Comparison of ENCODE assay signal across 7 mouse cellular contexts in genomic region chr5:135186231-135186620, GRCm38 (mm10). TPM values are rescaled to one million over a fixed set of nuclear protein-coding genes. Genes with fewer than 3 reads are reported as not detected.
DNase-seq lines count a peak whose midpoint lies in the region; ATAC-seq and TF ChIP-seq lines count a peak whose summit lies in the region.

No protein-coding gene starts in this region.

- peak overlapping the region; percentile 97 for H3K27ac ChIP-seq in neural tube, embryonic 11.5 days (ENCODE audit: low read depth, low read length)
- H3K27ac ChIP-seq in forebrain, embryonic 14.5 days (ENCODE audit: low read depth, low read length): peak overlapping the region; percentile 95
- H3K27ac ChIP-seq in liver, embryonic 13.5 days: peak overlapping the region; percentile 96
- H3K27ac ChIP-seq in stomach, postnatal 0 days (replicated peaks): peak overlapping the region; percentile 95

- TF ChIP-seq CTCF in stomach, postnatal 0 days (IDR thresholded peaks at IDR 0.05; ENCODE audit: low read depth): no peak

- H3K36me3 ChIP-seq in neural tube, embryonic 11.5 days (ENCODE audit: control insufficient read depth, insufficient read depth, low read length): peaks cover 3% of the 10 kb centered on the region
- H3K36me3 ChIP-seq in forebrain, embryonic 14.5 days (ENCODE audit: control insufficient read depth, insufficient read depth, low read length): peaks cover 24% of the 10 kb centered on the region
- H3K36me3 ChIP-seq in liver, embryonic 13.5 days: peaks cover 37% of the 10 kb centered on the region
- no peaks in the 10 kb centered on the region for H3K36me3 ChIP-seq in stomach, postnatal 0 days (ENCODE audit: control insufficient read depth, insufficient read depth, low read length)

- H3K4me3 ChIP-seq in neural tube, embryonic 11.5 days (ENCODE audit: low read depth, low read length): peak overlapping the region; percentile 98
- H3K4me3 ChIP-seq in forebrain, embryonic 14.5 days (ENCODE audit: low read depth, low read length): peak overlapping the region; percentile 98
- H3K4me3 ChIP-seq in liver, embryonic 13.5 days (replicated peaks): peak overlapping the region; percentile 99
- peak overlapping the region; percentile 92 for H3K4me3 ChIP-seq in stomach, postnatal 0 days (ENCODE audit: low read depth, low read length)

- peaks cover 17% of the 10 kb centered on the region for H3K4me1 ChIP-seq in neural tube, embryonic 11.5 days (ENCODE audit: control insufficient read depth, insufficient read depth, low read length)
- H3K4me1 ChIP-seq in forebrain, embryonic 14.5 days (ENCODE audit: control insufficient read depth, insufficient read depth, low read length): peaks cover 18% of the 10 kb centered on the region
- peaks cover 52% of the 10 kb centered on the region for H3K4me1 ChIP-seq in liver, embryonic 13.5 days (replicated peaks)
- H3K4me1 ChIP-seq in stomach, postnatal 0 days (replicated peaks; ENCODE audit: control insufficient read depth, insufficient read depth): peaks cover 3% of the 10 kb centered on the region; the same call in 1 of the 2 replicates

- peak overlapping the region; percentile 65 for H3K9ac ChIP-seq in neural tube, embryonic 11.5 days (ENCODE audit: low read length)
- H3K9ac ChIP-seq in forebrain, embryonic 14.5 days (ENCODE audit: low read length): peak overlapping the region; percentile 54
- H3K9ac ChIP-seq in liver, embryonic 13.5 days: peak overlapping the region; percentile 98
- peak overlapping the region; percentile 60 for H3K9ac ChIP-seq in stomach, postnatal 0 days (ENCODE audit: low read length)

- H3K27me3 ChIP-seq in neural tube, embryonic 11.5 days (ENCODE audit: control insufficient read depth, insufficient read depth, low read length): no peaks in the 10 kb centered on the region
- no peaks in the 10 kb centered on the region for H3K27me3 ChIP-seq in forebrain, embryonic 14.5 days (replicated peaks; ENCODE audit: control insufficient read depth, insufficient read depth, low read length)
- no peaks in the 10 kb centered on the region for H3K27me3 ChIP-seq in liver, embryonic 13.5 days
- H3K27me3 ChIP-seq in stomach, postnatal 0 days (ENCODE audit: control insufficient read depth, insufficient read depth, low read length): no peaks in the 10 kb centered on the region

- ATAC-seq in neural tube, embryonic 11.5 days (ENCODE audit: insufficient read depth, low FRiP score, low TSS enrichment): no peak
- ATAC-seq in forebrain, embryonic 14.5 days: peak; percentile 13
- ATAC-seq in liver, embryonic 13.5 days (ENCODE audit: low read depth): no peak
- no peak for ATAC-seq in stomach, postnatal 0 days (ENCODE audit: low FRiP score, low TSS enrichment)

- WGBS in neural tube, embryonic 11.5 days: 21% methylated on average over 10 of the region's 10 CpGs
- WGBS in forebrain, embryonic 14.5 days: 21% methylated on average over 10 of the region's 10 CpGs
- WGBS in liver, embryonic 13.5 days (ENCODE audit: insufficient replicate concordance): 18% methylated on average over 10 of the region's 10 CpGs
- 15% methylated on average over 10 of the region's 10 CpGs for WGBS in stomach, postnatal 0 days

- no peak for TF ChIP-seq EP300 in stomach, postnatal 0 days (optimal IDR thresholded peaks at IDR 0.05)

- no peaks in the 10 kb centered on the region for H3K9me3 ChIP-seq in neural tube, embryonic 11.5 days (ENCODE audit: control insufficient read depth, low read length)
- H3K9me3 ChIP-seq in forebrain, embryonic 14.5 days (replicated peaks; ENCODE audit: control insufficient read depth, low read length): no peaks in the 10 kb centered on the region
- H3K9me3 ChIP-seq in liver, embryonic 13.5 days (replicated peaks): no peaks in the 10 kb centered on the region
- no peaks in the 10 kb centered on the region for H3K9me3 ChIP-seq in stomach, postnatal 0 days (ENCODE audit: control insufficient read depth, low read length)

- DNase-seq in neural tube, embryonic 11.5 days (ENCODE audit: low spot score): no peak
- no peak for DNase-seq in neural tube, embryonic 10.5 days (ENCODE audit: extremely low spot score, low spot score)
- no peak for DNase-seq in forebrain, embryonic 14.5 days (ENCODE audit: low spot score)
- no peak for DNase-seq in liver, embryonic 13.5 days
- DNase-seq in stomach, postnatal 0 days (ENCODE audit: low spot score): no peak
- no peak for DNase-seq in layer of hippocampus, adult 9-11 months
- no peak for DNase-seq in embryo, embryonic 11 days

- peak overlapping the region; percentile 79 for H3K4me2 ChIP-seq in neural tube, embryonic 11.5 days (ENCODE audit: low read depth)
- H3K4me2 ChIP-seq in forebrain, embryonic 14.5 days (ENCODE audit: low read length): peak overlapping the region; percentile 51
- peak overlapping the region; percentile 83 for H3K4me2 ChIP-seq in liver, embryonic 13.5 days
- peak overlapping the region; percentile 65 for H3K4me2 ChIP-seq in stomach, postnatal 0 days (replicated peaks; ENCODE audit: low read depth)

RNA-seq across cellular contexts. Expression of gene Baz1b, which starts 0.8 kb away (rescaled TPM):
- 60.3 and 66.3 TPM in 2 replicates for polyA plus RNA-seq in neural tube, embryonic 11.5 days (2014; fragmentation: Nextera tagmentation; extraction: Ambion mirVana)
- polyA plus RNA-seq in forebrain, embryonic 14.5 days (2014; fragmentation: Nextera tagmentation; extraction: Ambion mirVana): 35.5 and 44.3 TPM in 2 replicates
- polyA plus RNA-seq in liver, embryonic 13.5 days (2015; fragmentation: Nextera tagmentation; extraction: Ambion mirVana): 21.4 and 23.8 TPM in 2 replicates
- polyA plus RNA-seq in stomach, postnatal 0 days (2015; fragmentation: Nextera tagmentation; extraction: Ambion mirVana): 9.6 and 10.2 TPM in 2 replicates

RNA-seq across cellular contexts. Expression of gene Bcl7b, which starts 18.1 kb away (rescaled TPM):
- 44.0 and 45.3 TPM in 2 replicates for polyA plus RNA-seq in neural tube, embryonic 11.5 days (2014; fragmentation: Nextera tagmentation; extraction: Ambion mirVana)
- 47.4 and 48.9 TPM in 2 replicates for polyA plus RNA-seq in forebrain, embryonic 14.5 days (2014; fragmentation: Nextera tagmentation; extraction: Ambion mirVana)
- polyA plus RNA-seq in liver, embryonic 13.5 days (2015; fragmentation: Nextera tagmentation; extraction: Ambion mirVana): 34.5 and 41.1 TPM in 2 replicates
- 46.4 and 50.4 TPM in 2 replicates for polyA plus RNA-seq in stomach, postnatal 0 days (2015; fragmentation: Nextera tagmentation; extraction: Ambion mirVana)

RNA-seq across cellular contexts. Expression of gene Tbl2, which starts 36.8 kb away (rescaled TPM):
- polyA plus RNA-seq in neural tube, embryonic 11.5 days (2014; fragmentation: Nextera tagmentation; extraction: Ambion mirVana): 19.3 and 23.2 TPM in 2 replicates
- 16.3 and 17.4 TPM in 2 replicates for polyA plus RNA-seq in forebrain, embryonic 14.5 days (2014; fragmentation: Nextera tagmentation; extraction: Ambion mirVana)
- polyA plus RNA-seq in liver, embryonic 13.5 days (2015; fragmentation: Nextera tagmentation; extraction: Ambion mirVana): 13.1 and 13.6 TPM in 2 replicates
- polyA plus RNA-seq in stomach, postnatal 0 days (2015; fragmentation: Nextera tagmentation; extraction: Ambion mirVana): 9.9 and 11.6 TPM in 2 replicates
